Mouse (Mus musculus) MEL (cell line): Measurements from ENCODE around the gene Gm14327. TPM values are rescaled to one million over a fixed set of nuclear protein-coding genes. Genes with fewer than 3 reads are reported as not detected.
"Not testable (repeated sequence)": the region's sequence is repeated elsewhere in the genome, so short reads cannot be mapped to it uniquely, and the experiment has no call there.

Experiments
- DNase-seq: peaks from one replicate; pipeline ENCODE4 v3.0.0; 2011; ENCODE audit warnings: low read depth, low spot score
- H3K27ac ChIP-seq: 2 replicates; pipeline ENCODE4 v1.5.1; 2012; ENCODE audit warnings: low read depth, mild to moderate bottlenecking, control low read depth, low read length, moderate library complexity; ENCODE audit not compliant: control insufficient read depth
- H3K27me3 ChIP-seq, 2 experiments: fragments of 150-350 bp in 1 of 2; sonication (generic) in 1 of 2; 2 replicates each; pipeline ENCODE4 v1.6.1; 2012; ENCODE audit warnings: low read length in 2 of 2, mild to moderate bottlenecking in 2 of 2, improper control_type of control experiment in 1 of 2, moderate library complexity in 1 of 2; ENCODE audit not compliant: insufficient read depth in 2 of 2, control insufficient read depth in 1 of 2
- H3K36me3 ChIP-seq, 2 experiments: 2 replicates each; pipeline ENCODE4 v1.6.1; 2012 to 2014; ENCODE audit warnings: low read length in 2 of 2, improper control_type of control experiment in 1 of 2, inconsistent platforms in 1 of 2, mild to moderate bottlenecking in 1 of 2; ENCODE audit not compliant: insufficient read depth in 2 of 2, control insufficient read depth in 1 of 2
- H3K4me1 ChIP-seq, 2 experiments: fragments of 150-350 bp in 1 of 2; sonication (generic) in 1 of 2; 2 replicates each; pipeline ENCODE4 v1.6.1; 2012; ENCODE audit warnings: low read length in 2 of 2, improper control_type of control experiment in 1 of 2, mild to moderate bottlenecking in 1 of 2; ENCODE audit not compliant: insufficient read depth in 2 of 2, control insufficient read depth in 1 of 2
- H3K4me3 ChIP-seq, 2 experiments: fragments of 150-350 bp in 1 of 2; sonication (generic) in 1 of 2; 2 replicates each; pipeline ENCODE4 v1.5.1; 2012; ENCODE audit warnings: low read depth in 2 of 2, low read length in 2 of 2, mild to moderate bottlenecking in 2 of 2, moderate library complexity in 2 of 2, control low read depth in 1 of 2, improper control_type of control experiment in 1 of 2; ENCODE audit not compliant: control insufficient read depth in 1 of 2, insufficient read depth in 1 of 2
- H3K79me2 ChIP-seq: 2 replicates; pipeline ENCODE4 v1.6.1; 2012; ENCODE audit warnings: mild to moderate bottlenecking, low read length, moderate library complexity; ENCODE audit not compliant: control insufficient read depth, poor library complexity, insufficient read depth
- H3K9ac ChIP-seq: 2 replicates; pipeline ENCODE4 v1.6.1; 2012; ENCODE audit warnings: low read depth, mild to moderate bottlenecking, control low read depth, low read length, moderate library complexity; ENCODE audit not compliant: control insufficient read depth, poor library complexity, severe bottlenecking
- H3K9me3 ChIP-seq: fragments of 150-350 bp; sonication (generic); replicated peaks from 2 replicates; pipeline ENCODE4 v1.6.1; 2012; ENCODE audit warnings: mild to moderate bottlenecking, low read length, improper control_type of control experiment, moderate library complexity; ENCODE audit not compliant: insufficient read depth
- polyA plus RNA-seq, 2 experiments: library from polyadenylated mRNA; stranded (reverse) in 1 of 2; unstranded in 1 of 2; fragments of >175 nt in 1 of 2; fragments of >200 nt in 1 of 2; gene quantifications; 2 replicates each; pipeline versions ENCODE4 v1.2.1 to v1.2.4; 2012; ENCODE audit warnings: low replicate concordance in 2 of 2, low read depth in 1 of 2; ENCODE audit not compliant: insufficient read length in 2 of 2, insufficient read depth in 1 of 2, missing spikeins in 1 of 2
- total RNA-seq: library from RNA; depleted of rRNA; stranded (reverse); fragments of 300-350 nt; gene quantifications from 2 replicates; pipeline ENCODE4 v1.2.3, GENCODE M21; 2012; rRNA removed

Gm14327 gene
- total RNA-seq (not detected in 2 replicates), polyA plus RNA-seq (not detected)

GRCm38 (mm10) chr2:177897046-177897578 is at the start of gene Gm14327:
Gene Gm14327 (plus strand): TSS chr2:177897096.
- H3K4me1 ChIP-seq, H3K27ac ChIP-seq, H3K27me3 ChIP-seq, DNase-seq, H3K79me2 ChIP-seq, H3K9ac ChIP-seq, H3K36me3 ChIP-seq, H3K9me3 ChIP-seq, H3K4me3 ChIP-seq: not testable (repeated sequence)

GRCm38 (mm10) chr2:177862254-177862653 is 34.6 kb upstream of the Gm14327 start:
- not testable (repeated sequence) for H3K9me3 ChIP-seq, H3K9ac ChIP-seq, DNase-seq, H3K27me3 ChIP-seq, H3K4me3 ChIP-seq, H3K79me2 ChIP-seq, H3K36me3 ChIP-seq, H3K4me1 ChIP-seq, H3K27ac ChIP-seq

DNA sequence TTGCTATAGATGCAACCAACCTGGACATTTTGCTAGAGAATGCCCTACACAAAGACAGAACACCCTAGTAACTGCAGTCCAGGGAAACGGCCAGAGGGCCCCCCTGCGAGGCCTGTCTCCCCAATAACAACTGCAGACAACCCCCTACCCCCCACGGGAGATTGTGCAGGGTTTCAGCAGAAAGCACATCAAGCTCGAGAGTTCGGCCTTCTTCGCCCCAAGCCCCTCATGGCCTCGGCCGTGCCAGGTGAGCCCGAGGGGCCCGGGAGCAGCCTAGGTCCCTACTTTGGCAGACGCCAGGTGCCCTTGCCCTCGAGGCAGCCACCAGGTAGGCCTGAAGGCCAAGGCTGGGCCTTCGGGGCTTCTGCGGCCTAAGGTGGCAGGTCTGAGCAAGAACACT is 9.2 kb upstream of the Gm14327 start:
- H3K4me1 ChIP-seq, H3K4me3 ChIP-seq, H3K9me3 ChIP-seq, H3K27ac ChIP-seq, H3K27me3 ChIP-seq, DNase-seq, H3K9ac ChIP-seq, H3K36me3 ChIP-seq, H3K79me2 ChIP-seq: not testable (repeated sequence)

- not testable (repeated sequence) for H3K36me3 ChIP-seq, H3K27ac ChIP-seq, DNase-seq, H3K4me1 ChIP-seq, H3K79me2 ChIP-seq, H3K9me3 ChIP-seq, H3K4me3 ChIP-seq, H3K9ac ChIP-seq, H3K27me3 ChIP-seq
These were observed 1.3 kb downstream of the Gm14327 start for GRCm38 (mm10) chr2:177898171-177898570.

DNA sequence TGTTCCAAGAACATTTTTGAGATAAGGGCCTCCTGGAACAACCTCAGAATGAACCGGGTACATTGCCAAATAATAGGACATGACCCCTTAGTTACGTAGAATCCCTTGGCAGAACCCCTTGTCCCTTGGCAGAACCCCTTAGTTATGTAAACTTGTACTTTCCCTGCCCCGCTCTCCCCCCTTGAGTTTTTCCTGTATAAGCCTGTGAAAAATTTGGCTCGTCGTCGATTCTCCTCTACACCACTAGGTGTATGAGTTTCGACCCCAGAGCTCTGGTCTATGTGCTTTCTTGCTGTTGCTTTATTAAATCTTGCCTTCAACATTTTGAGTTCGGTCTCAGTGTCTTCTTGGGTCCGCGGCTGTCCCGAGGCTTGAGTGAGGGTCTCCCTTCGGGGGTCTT is 6.4 kb downstream of the Gm14327 start:
- H3K9me3 ChIP-seq, H3K9ac ChIP-seq, H3K79me2 ChIP-seq, H3K27ac ChIP-seq, H3K36me3 ChIP-seq, DNase-seq, H3K4me1 ChIP-seq, H3K4me3 ChIP-seq, H3K27me3 ChIP-seq: not testable (repeated sequence)

- H3K9ac ChIP-seq, H3K4me1 ChIP-seq, H3K79me2 ChIP-seq, H3K36me3 ChIP-seq, H3K27ac ChIP-seq, H3K9me3 ChIP-seq, H3K27me3 ChIP-seq, H3K4me3 ChIP-seq, DNase-seq: not testable (repeated sequence)
These were observed 28.7 kb downstream of the Gm14327 start, which contains the start of gene Zfp972 for GRCm38 (mm10) chr2:177925563-177926103. Gene Zfp972 (minus strand): TSS chr2:177925613.
